Mouse (Mus musculus) cerebellum, adult 2 months (tissue): ENCODE measurements around the gene Pappa. TPM values are rescaled to one million over a fixed set of nuclear protein-coding genes. Genes with fewer than 3 reads are reported as not detected.

Source experiments
- DNase-seq, 2 experiments: peaks; one replicate each; pipeline ENCODE4 v3.0.0; 2021
- H3K27ac ChIP-seq: fragments of 200-500 bp; 2 replicates; pipeline ENCODE4 v1.5.1; 2012; ENCODE audit warnings: low read length, control low read depth, inconsistent platforms; ENCODE audit not compliant: insufficient read depth
- H3K27me3 ChIP-seq: fragments of 200-500 bp; 2 replicates; pipeline ENCODE4 v1.6.1; 2012; ENCODE audit warnings: inconsistent platforms, mild to moderate bottlenecking, low read length, moderate library complexity; ENCODE audit not compliant: control insufficient read depth, insufficient read depth
- H3K4me1 ChIP-seq: fragments of 200-500 bp; 2 replicates; pipeline ENCODE4 v1.6.1; 2011; ENCODE audit warnings: low read length; ENCODE audit not compliant: control insufficient read depth, insufficient read depth
- H3K4me3 ChIP-seq: fragments of 200-500 bp; replicated peaks from 2 replicates; pipeline ENCODE3; 2011; ENCODE audit warnings: mild to moderate bottlenecking, low read depth, low read length, control low read depth; ENCODE audit not compliant: insufficient read depth
- CTCF ChIP-seq: fragments of 200-500 bp; IDR thresholded peaks from 2 replicates; pipeline ENCODE4 v1.5.1; 2011; ENCODE audit warnings: low read depth, mild to moderate bottlenecking, control low read depth, low read length, moderate library complexity, borderline replicate concordance; ENCODE audit not compliant: insufficient read depth
- POLR2A ChIP-seq: fragments of 200-500 bp; IDR thresholded peaks from 2 replicates; pipeline ENCODE4 v1.6.1; 2011; ENCODE audit warnings: low read length, control low read depth, borderline replicate concordance; ENCODE audit not compliant: insufficient read depth
- WGBS: fragments of 180-500 bp; shearing (Covaris S2); methylation state at CpG from one replicate; pipeline ENCODE4 v1.1.7; 2018; 5-methylcytosine and 5-hydroxymethylcytosine counted together
- polyA plus RNA-seq: library from polyadenylated mRNA; depleted of rRNA; stranded (reverse); fragments of >200 nt; gene quantifications from 2 replicates; pipeline ENCODE4 v1.2.3, GENCODE M21; 2012

The Pappa gene
- polyA plus RNA-seq, 1 experiment, result 2.0 TPM

DNA sequence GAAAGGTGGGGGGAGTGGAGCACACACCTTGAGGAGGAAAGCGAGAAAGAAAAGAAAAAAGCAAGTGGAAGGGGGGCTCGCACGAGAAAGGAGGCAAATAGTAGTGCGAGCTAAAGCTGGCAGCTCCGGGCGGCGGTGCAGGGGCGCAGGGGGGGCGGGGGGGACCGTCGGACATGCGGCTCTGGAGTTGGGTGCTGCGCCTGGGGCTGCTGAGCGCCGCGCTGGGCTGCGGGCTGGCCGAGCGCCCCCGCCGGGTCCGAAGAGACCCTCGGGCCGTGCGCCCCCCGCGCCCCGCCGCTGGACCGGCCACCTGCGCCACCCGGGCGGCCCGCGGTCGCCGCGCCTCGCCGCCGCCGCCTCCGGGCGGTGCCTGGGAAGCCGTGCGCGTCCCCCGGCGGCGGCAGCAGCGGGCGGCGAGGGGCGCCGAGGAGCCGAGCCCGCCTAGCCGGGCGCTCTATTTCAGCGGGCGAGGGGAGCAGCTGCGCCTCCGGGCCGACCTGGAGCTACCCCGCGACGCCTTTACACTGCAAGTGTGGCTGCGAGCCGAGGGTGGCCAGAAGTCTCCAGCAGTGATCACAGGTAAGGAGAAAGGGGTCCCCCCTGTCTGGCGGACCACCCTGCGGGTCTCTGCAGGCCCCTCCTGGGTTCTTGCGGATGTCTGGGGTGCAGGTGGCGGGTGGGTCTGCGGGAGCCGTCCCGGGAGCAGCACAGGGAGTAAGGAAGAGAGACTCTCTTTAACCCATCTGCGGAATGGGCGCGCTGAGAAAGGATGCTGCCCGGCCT is 586 bp downstream of the Pappa start:
- Histone ChIP-seq H3K27ac (0 out of 2 replicates have a peak overlapping the region, but pooled peaks have one; percentile 54), H3K4me3 (peak overlapping the region; percentile 94), H3K27me3 (no peaks in the 10 kb centered on the region), H3K4me1 (no peaks in the 10 kb centered on the region; the same call in 1 of the 2 replicates)
- DNase-seq, result peak; percentile 49 to 68
- TF ChIP-seq POLR2A, result no peak
- no peak for TF ChIP-seq CTCF
- under 1% methylated on average over 79 of the region's 80 CpGs for WGBS

DNA sequence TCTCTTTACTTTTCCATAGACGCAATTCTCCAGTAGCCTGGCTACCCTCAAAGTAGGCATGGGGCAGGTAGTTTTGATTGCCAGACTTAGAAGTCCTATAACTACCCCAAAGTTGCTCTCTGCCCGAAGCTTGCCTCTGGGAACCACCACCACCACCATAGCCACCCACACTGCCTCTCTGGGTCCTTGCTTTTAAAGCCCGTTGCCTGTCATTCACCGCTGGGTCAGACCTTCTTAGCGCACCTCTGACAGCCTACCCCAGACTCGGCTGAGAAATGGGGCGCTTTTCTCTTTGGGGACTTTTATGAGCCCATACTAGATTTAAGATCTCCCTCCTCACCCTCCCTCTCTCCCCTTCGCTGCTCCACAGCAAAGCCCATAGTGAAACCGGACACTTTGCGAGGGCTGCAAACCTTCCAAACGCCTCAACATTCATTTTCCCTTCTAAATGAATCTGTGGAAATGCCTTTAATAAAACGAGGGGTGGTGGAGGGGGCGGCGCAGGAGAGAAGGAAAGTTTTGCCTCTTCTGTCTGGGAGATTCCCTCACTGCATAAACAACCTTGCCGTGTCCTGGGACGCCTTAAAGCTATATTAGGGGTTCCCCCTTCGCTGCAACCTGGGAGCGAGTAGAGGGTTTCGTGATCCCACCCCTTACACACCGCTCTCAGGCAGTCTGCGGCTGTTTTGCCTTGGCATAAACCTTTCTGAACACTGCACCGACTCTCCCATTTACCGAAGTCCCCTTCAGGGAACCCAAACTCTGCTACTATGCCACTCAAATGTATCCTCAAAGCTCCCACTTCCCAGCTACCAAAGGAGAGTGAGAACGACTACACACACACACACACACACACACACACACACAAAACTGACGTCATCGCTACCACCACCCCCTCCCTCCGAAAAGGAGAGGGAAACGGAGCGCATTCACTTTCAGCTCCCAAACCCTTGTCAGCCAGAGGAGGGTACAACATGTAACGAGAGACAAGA is 1.7 kb downstream of the Pappa start:
- peak; percentile 79 for DNase-seq
- under 1% methylated on average over 30 of the region's 30 CpGs for whole genome bisulfite sequencing
- peak overlapping the region; percentile 54 for H3K27ac ChIP-seq

GRCm38 (mm10) chr4:65126451-65127290 is 2.7 kb downstream of the Pappa start:
- Histone ChIP-seq H3K27ac (peak overlapping the region; percentile 54; the same call in 1 of the 2 replicates), H3K27me3 (no peaks in the 10 kb centered on the region), H3K4me3 (peak overlapping the region; percentile 94), H3K4me1 (no peaks in the 10 kb centered on the region; the same call in 1 of the 2 replicates)
- TF ChIP-seq POLR2A (no peak), CTCF (no peak)
- DNase-seq, result peak; percentile 56 to 68
- WGBS, result 2% methylated on average over 23 of the region's 23 CpGs

More for the DNA sequence above, 1.7 kb downstream of the Pappa start:
- Histone ChIP-seq H3K27me3 (no peaks in the 10 kb centered on the region), H3K4me3 (peak overlapping the region; percentile 94), H3K4me1 (no peaks in the 10 kb centered on the region; the same call in 1 of the 2 replicates)
- TF ChIP-seq CTCF (no peak), POLR2A (peak; percentile 65; the same call in 1 of the 2 replicates)

- Histone ChIP-seq H3K27ac (no peak overlapping the region), H3K27me3 (no peaks in the 10 kb centered on the region), H3K4me1 (no peaks in the 10 kb centered on the region; the same call in 1 of the 2 replicates), H3K4me3 (peak overlapping the region; percentile 4)
- DNase-seq, result peak; percentile 78 to 89
- TF ChIP-seq CTCF (no peak), POLR2A (no peak)
- 11% methylated on average over 6 of the region's 6 CpGs for WGBS
Measured at GRCm38 (mm10) chr4:65127291-65127590, 3.3 kb downstream of the Pappa start.

GRCm38 (mm10) chr4:65132657-65133056 is 8.7 kb downstream of the Pappa start:
- TF ChIP-seq POLR2A (no peak), CTCF (0 out of 2 replicates have a peak, but pooled peaks have one; percentile 10)
- no peak overlapping the region for H3K27ac ChIP-seq
- H3K4me1 ChIP-seq, result no peaks in the 10 kb centered on the region; the same call in 1 of the 2 replicates
- H3K27me3 ChIP-seq, result no peaks in the 10 kb centered on the region
- DNase-seq, result no peak
- no peak overlapping the region for H3K4me3 ChIP-seq
- WGBS, result 77% methylated on average over 3 of the region's 3 CpGs

GRCm38 (mm10) chr4:65134358-65134757 is 10.4 kb downstream of the Pappa start:
- Histone ChIP-seq H3K4me3 (no peak overlapping the region), H3K27ac (no peak overlapping the region), H3K27me3 (no peaks in the 10 kb centered on the region), H3K4me1 (no peaks in the 10 kb centered on the region)
- TF ChIP-seq POLR2A (no peak), CTCF (no peak)
- no peak for DNase-seq
- 88% methylated on average over 5 of the region's 5 CpGs for WGBS

- H3K4me1 ChIP-seq, result no peaks in the 10 kb centered on the region
- H3K27me3 ChIP-seq, result no peaks in the 10 kb centered on the region
- DNase-seq, result no peak
- 88% methylated on average over 5 of the region's 5 CpGs for WGBS
- no peak overlapping the region for H3K4me3 ChIP-seq
- H3K27ac ChIP-seq, result no peak overlapping the region
- TF ChIP-seq CTCF (no peak), POLR2A (no peak)
Measured at GRCm38 (mm10) chr4:65135109-65135508, 11.1 kb downstream of the Pappa start.
